Mouse (Mus musculus) embryo, embryonic 11 days (tissue): ENCODE measurements around the gene Ctnna2.

Experiments used
- DNase-seq: peaks from one replicate; pipeline ENCODE4 v3.0.0-alpha.2; 2015

The Ctnna2 gene

GRCm38 (mm10) chr6:77979241-77979961 lies at the start of gene Ctnna2:
Gene Ctnna2, minus strand, starts transcription at chr6:77979699.
- peak; percentile 95 for DNase-seq

- peak; percentile 56 for DNase-seq
Measured at GRCm38 (mm10) chr6:77980137-77981052, 896 bp upstream of the Ctnna2 start.

GRCm38 (mm10) chr6:77978476-77979240 lies 841 bp downstream of the Ctnna2 start:
- peak; percentile 18 for DNase-seq

GRCm38 (mm10) chr6:77970545-77971242 lies 8.8 kb downstream of the Ctnna2 start:
- DNase-seq: no peak

- no peak for DNase-seq
Measured at GRCm38 (mm10) chr6:77969774-77970173, 9.7 kb downstream of the Ctnna2 start.

- DNase-seq: peak; percentile 12
Measured at GRCm38 (mm10) chr6:77962011-77962410, 17.5 kb downstream of the Ctnna2 start.

DNA sequence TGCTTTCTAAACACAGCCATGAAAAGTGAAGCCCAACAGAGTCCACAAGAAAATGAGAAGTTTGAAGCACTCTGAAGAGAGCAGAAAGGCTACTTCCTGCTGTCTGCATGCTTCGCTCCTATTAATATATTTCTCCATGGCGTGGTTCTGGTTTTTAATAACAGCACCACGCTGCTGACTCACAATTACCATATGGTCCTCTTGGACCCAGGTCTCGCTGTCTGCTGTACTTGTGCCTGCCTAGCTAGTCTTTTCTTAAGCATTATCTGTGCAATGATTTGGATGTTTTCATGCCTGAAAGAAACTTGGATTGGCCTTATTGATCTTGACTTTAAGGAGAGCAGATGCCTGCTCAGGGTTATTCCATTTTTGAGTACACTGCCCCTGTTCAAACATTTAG lies 28.2 kb downstream of the Ctnna2 start:
- DNase-seq: no peak

GRCm38 (mm10) chr6:77950690-77951089 lies 28.8 kb downstream of the Ctnna2 start:
- no peak for DNase-seq

GRCm38 (mm10) chr6:77929375-77929774 lies 50.1 kb downstream of the Ctnna2 start:
- DNase-seq: no peak

- no peak for DNase-seq
Measured at GRCm38 (mm10) chr6:77873150-77873549, 106.3 kb downstream of the Ctnna2 start.

DNA sequence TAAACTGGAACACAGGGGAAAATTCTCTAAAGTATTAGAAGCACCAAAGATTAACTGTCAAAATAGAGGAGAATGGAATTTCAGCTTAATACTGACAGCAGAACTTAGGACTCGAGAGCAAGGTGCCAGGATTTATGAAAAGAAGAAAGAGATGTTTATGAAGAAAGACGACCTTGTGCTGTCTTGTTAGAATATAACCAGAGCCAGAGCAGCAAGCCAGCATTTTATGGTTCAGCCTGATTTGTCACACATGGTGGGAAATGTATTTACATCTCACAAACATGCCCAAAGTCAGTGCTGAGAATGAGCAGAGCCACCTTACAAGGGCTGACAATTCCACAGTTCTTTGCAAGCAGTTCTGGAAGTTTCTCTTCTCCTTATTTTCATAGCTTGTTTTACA lies 110.2 kb downstream of the Ctnna2 start:
- DNase-seq: peak; percentile 4

DNA sequence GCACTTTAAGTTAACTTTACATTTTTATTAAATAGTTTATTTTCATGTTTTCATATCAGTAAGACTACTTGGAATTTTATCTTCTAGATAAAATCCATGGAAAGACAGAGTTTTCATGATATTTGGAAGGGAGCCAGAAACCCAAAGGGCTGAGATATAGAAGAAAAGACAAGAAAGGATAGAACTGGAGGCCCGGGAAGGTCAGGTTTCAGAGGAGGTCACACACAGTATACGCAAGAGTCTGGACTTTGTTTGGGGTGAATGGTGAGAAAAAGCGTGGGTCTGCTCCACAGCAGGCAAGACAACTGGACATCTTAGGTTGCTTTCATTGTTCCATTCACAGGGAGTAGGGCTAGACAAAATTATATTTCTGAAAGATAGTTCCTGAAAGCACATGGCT lies 111.4 kb downstream of the Ctnna2 start:
- DNase-seq: peak; percentile 13

- no peak for DNase-seq
Measured at GRCm38 (mm10) chr6:77863379-77863778, 116.1 kb downstream of the Ctnna2 start.

DNA sequence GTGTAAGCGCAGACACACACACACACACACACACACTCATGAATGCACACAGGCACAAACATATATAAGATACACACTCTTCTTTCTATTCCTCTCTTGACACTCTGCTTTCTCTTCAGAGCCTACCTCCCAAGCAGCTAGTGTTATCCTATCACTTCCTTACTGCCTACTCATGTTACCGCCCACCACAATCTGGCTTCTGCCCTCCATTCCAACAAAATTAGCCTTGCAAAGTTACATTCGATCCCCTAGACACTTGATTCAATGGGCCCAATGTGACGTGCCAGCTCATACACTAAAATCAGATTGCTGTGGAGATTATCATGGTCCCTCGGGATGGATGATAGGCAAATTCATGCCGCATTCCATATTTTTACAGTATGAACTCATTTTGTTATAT lies 116.7 kb downstream of the Ctnna2 start:
- no peak for DNase-seq

- no peak for DNase-seq
Measured at GRCm38 (mm10) chr6:77849438-77849837, 130.1 kb downstream of the Ctnna2 start.

- DNase-seq: no peak
Measured at GRCm38 (mm10) chr6:77848796-77849195, 130.7 kb downstream of the Ctnna2 start.

DNA sequence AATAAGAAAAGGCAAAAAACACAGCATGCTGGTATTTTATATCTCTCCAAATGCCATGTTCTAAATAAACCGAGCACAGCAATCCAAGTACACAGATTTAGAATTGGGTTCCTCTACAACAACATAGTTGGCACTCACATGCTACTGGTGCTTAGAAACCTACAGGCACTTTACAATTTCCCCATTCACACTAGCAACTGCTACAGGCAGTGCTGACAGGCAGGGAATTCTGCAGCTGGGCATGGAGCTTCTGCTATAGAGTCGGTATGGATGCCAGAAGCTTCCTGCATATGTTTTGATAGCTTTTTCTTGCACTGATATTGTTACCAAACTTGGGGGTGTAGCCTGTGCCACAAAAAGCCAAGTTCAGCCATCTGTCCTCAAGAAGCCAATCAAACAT lies 131.8 kb downstream of the Ctnna2 start:
- no peak for DNase-seq

GRCm38 (mm10) chr6:77839076-77839475 lies 140.4 kb downstream of the Ctnna2 start:
- no peak for DNase-seq

- DNase-seq: no peak
Measured at GRCm38 (mm10) chr6:77838653-77839052, 140.8 kb downstream of the Ctnna2 start.

- no peak for DNase-seq
Measured at GRCm38 (mm10) chr6:77837543-77837942, 142.0 kb downstream of the Ctnna2 start.

- no peak for DNase-seq
Measured at GRCm38 (mm10) chr6:77834680-77835079, 144.8 kb downstream of the Ctnna2 start.

- peak; percentile 10 for DNase-seq
Measured at GRCm38 (mm10) chr6:77827526-77827925, 152.0 kb downstream of the Ctnna2 start.

GRCm38 (mm10) chr6:77817116-77817515 lies 162.4 kb downstream of the Ctnna2 start:
- DNase-seq: no peak
